Mouse (Mus musculus) liver, embryonic 14.5 days (tissue): ENCODE measurements around the gene Wdr74.

ENCODE experiments used
- CTCF ChIP-seq: IDR thresholded peaks from 2 replicates; pipeline ENCODE4 v1.5.1; 2016; ENCODE audit warnings: antibody characterized with exemption, low read depth, control low read depth
- EP300 ChIP-seq: IDR thresholded peaks from 2 replicates; pipeline ENCODE4 v1.6.1; 2016; ENCODE audit warnings: antibody characterized with exemption, low read depth

DNA sequence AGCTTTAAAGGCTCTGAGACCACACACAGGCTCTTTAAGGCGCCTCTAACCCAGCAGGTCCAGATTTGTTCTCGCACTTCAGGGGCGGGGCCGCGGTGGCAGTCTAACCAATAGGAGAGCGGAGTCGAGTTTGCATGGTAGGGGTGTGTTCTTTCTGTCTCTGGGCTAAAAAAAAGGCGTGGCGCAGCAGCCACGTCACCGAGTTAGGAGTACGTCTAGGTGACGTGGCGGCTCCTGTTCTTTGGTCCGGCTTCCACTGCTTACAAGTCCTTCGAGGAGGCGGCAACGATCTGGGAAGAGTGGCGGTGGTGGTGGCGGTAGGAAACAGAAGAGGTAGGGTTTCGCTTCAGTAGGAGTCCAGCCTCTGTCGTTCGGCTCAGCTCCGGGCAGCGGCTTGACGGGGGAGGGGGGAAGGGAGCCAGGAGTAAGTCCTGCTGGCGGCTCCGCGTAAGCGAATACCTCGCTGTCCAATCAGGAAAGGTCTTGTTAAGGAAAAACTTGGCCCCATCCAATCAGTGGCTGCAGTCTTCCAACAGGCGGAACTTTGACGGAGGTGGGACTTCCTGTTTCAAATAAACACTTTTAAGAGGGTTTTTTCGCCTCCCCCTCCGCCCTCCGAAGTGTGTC, 5.7 kb downstream of the Wdr74 start, which contains the start of gene Stx5a:
- TF ChIP-seq CTCF, result peak; percentile 51
- TF ChIP-seq EP300, result no peak
